Mouse (Mus musculus): ENCODE measurements around the gene Slc28a1. TPM values are rescaled to one million over a fixed set of nuclear protein-coding genes. Genes with fewer than 3 reads are reported as not detected.
A peak's percentile ranks its signal among the peaks of the same experiment; 100 is the strongest.

Gene Slc28a1
- polyA plus RNA-seq, 1 experiment from 2014 or later = not detected

DNA sequence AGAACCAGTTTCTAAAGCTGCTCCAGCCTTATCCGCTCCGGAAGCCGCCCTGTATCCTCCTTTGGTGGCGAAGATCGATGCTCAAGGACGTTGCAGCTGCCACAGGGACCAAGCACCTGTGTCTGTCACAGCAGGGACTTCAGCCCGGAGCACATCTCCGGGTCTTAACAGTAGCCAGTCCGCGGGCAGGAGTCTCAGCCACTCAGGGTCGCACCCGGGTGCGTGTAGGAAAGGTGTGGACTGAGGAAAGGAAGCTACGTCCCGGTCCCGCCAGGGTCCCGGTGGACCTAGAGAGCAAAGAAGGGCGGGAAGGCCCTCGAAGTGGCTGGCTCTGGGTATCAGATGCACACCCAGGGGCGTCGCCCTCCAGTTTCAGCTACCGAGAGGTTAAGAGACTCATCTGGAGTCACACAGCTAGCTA, 97.7 kb downstream of the Slc28a1 start:
- H3K4me1 ChIP-seq (replicated peaks; ENCODE audit: control insufficient read depth, insufficient read depth, low read length) = no peaks in the 10 kb centered on the region; the same call in 1 of the 2 replicates
- peak; percentile 36; the same call in 1 of the 2 replicates for ATAC-seq (ENCODE audit: low FRiP score)
- H3K9ac ChIP-seq = peak overlapping the region; percentile 51; the same call in 1 of the 2 replicates
- H3K27ac ChIP-seq = peak overlapping the region; percentile 15; the same call in 1 of the 2 replicates
- H3K27me3 ChIP-seq (ENCODE audit: control insufficient read depth, insufficient read depth, low read length) = peaks cover 70% of the 10 kb centered on the region
- peak overlapping the region; percentile 51 for H3K4me2 ChIP-seq (replicated peaks)
- peak overlapping the region; percentile 35 for H3K4me3 ChIP-seq (replicated peaks; ENCODE audit: low read length)
- H3K36me3 ChIP-seq (replicated peaks; ENCODE audit: control insufficient read depth, insufficient read depth) = no peaks in the 10 kb centered on the region
- DNase-seq (ENCODE audit: low spot score) = no peak
- no peaks in the 10 kb centered on the region for H3K9me3 ChIP-seq (ENCODE audit: control insufficient read depth, low read length)
- WGBS = 1% methylated on average over 22 of the region's 22 CpGs

DNA sequence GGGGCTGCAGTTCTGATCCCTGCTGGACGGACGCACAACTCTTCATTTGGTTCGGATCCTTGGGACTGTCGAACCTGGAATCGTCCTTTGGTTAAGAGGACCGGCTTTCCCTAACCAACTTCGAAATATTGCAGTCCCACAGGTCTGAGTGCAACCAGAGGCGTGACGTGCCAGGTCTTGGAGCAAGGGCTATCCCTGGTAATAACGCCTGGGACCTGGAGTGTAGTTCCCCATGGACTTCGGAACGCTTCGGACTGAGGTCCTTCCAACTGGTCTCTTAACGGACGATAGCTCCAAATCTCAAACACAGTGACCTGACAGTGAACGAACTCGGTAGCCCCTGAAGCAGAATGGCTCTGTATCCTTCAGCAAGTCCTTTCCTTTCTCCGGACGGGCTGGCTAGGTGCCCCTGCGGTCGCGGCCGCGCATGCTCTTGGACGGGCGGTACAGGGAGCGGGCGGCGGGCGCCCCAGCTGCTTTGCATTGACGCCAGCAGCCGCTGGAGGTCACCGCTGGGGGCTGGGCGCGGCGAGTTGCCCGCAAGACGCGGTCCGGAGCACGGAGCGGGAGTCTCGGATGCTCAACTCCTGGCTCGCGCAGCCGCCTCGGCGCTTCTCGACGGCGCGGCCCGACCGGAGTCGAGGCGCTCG, 98.2 kb downstream of the Slc28a1 start:
- ATAC-seq (ENCODE audit: low FRiP score) (peak; percentile 87), DNase-seq (ENCODE audit: low spot score) (peak; percentile 82)
- Histone ChIP-seq H3K9me3 (ENCODE audit: control insufficient read depth, low read length) (no peaks in the 10 kb centered on the region), H3K27ac (peak overlapping the region; percentile 15; the same call in 1 of the 2 replicates), H3K27me3 (ENCODE audit: control insufficient read depth, insufficient read depth, low read length) (peaks cover 70% of the 10 kb centered on the region), H3K4me1 (replicated peaks; ENCODE audit: control insufficient read depth, insufficient read depth, low read length) (no peaks in the 10 kb centered on the region; the same call in 1 of the 2 replicates), H3K4me3 (replicated peaks; ENCODE audit: low read length) (peak overlapping the region; percentile 35), H3K36me3 (replicated peaks; ENCODE audit: control insufficient read depth, insufficient read depth) (no peaks in the 10 kb centered on the region), H3K9ac (peak overlapping the region; percentile 51), H3K4me2 (replicated peaks) (peak overlapping the region; percentile 51)
- WGBS = under 1% methylated on average over 57 of the region's 57 CpGs

DNA sequence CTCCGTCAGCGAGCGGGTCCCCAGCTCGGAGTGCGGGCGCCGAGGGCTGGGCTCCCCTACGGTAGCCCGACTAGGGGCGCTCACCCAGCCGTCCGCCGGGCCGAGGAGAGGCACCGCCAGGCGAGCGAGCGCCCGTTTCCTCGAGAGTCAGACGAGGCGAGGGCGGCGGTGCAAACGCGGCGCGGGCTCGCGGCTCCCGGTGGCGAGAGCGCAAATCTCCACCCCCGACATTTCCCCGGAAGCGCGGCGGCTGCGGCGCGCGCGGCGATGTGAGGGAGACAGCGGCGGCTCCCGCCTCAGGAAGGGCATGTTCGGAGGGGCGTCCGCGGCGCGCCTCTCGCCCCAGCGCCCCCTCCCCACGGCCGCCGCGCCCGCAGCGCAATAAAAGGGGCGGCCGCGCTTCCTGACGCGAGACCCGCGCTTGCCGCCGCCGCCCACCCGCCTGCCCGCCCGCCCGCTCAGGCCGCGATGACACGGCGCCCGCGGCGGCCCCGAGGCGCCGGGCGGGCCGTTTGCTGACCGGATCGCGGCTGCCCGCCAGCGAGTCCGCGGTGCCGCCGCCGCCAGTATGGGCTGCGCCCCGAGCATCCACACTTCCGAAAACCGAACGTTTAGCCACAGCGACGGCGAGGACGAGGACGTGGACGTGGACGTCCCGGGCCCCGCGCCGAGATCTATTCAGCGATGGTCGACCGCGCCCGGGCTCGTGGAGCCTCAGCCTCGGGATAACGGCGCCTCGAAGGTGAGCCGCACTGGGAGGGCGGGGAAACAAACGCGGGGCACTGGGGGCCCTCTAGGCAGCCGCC, 99.0 kb downstream of the Slc28a1 start, which contains the start of gene Pde8a:
TSS of gene Pde8a (plus strand) at position 250 of the 806 bp plus-strand sequence.
- Histone ChIP-seq H3K9me3 (ENCODE audit: control insufficient read depth, low read length) (no peaks in the 10 kb centered on the region), H3K4me1 (replicated peaks; ENCODE audit: control insufficient read depth, insufficient read depth, low read length) (no peaks in the 10 kb centered on the region; the same call in 1 of the 2 replicates), H3K27me3 (ENCODE audit: control insufficient read depth, insufficient read depth, low read length) (peaks cover 70% of the 10 kb centered on the region), H3K27ac (peak within 1 kb of the TSS; percentile 15; the same call in 1 of the 2 replicates), H3K4me3 (replicated peaks; ENCODE audit: low read length) (peak within 1 kb of the TSS; percentile 35), H3K9ac (peak within 1 kb of the TSS; percentile 51), H3K4me2 (replicated peaks) (peak within 1 kb of the TSS; percentile 51), H3K36me3 (replicated peaks; ENCODE audit: control insufficient read depth, insufficient read depth) (no peaks in the 10 kb centered on the region)
- no peak for DNase-seq (ENCODE audit: low spot score)
- ATAC-seq (ENCODE audit: low FRiP score) = no peak; the same call in 1 of the 2 replicates
- 2% methylated on average over 78 of the region's 128 CpGs for WGBS

DNA sequence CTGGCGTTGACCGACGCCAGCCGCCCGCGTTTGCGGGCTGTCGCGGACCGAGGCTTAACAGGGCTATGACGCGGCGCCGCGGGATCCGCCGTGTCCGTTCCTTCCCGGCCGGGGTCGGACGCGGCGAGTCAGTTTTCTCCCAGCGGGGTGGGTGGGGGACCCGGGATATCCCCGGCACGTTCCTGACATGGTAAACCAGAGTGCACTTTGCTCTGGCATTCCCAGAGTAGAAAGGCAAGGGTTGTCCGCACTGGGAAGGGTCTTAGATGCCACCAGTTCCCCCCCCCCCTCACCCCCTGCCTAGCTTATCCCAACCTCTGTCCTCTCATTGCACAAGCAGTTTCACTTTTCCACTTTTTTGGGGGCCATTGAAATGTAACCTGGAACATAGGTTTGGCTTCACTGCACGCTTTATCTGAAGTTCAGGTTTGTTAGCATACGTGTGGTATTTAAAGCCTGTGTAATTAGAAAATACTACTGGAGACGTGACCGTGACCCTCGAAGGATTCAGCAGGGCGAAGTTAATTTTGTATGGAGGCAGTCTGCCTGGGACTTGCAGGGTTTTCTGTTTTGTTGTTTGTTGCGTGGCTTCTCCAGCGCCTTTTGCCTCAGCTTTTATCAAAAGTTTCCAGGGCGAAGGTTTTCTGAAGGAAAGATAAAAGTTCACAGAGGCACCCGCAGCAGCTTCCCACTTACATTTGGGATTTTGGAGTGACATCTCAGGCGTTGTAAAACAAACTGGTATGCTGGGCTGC, 99.7 kb downstream of the Slc28a1 start:
- Histone ChIP-seq H3K27me3 (ENCODE audit: control insufficient read depth, insufficient read depth, low read length) (peaks cover 70% of the 10 kb centered on the region), H3K9ac (peak overlapping the region; percentile 37; the same call in 1 of the 2 replicates), H3K4me2 (replicated peaks) (peak overlapping the region; percentile 51), H3K27ac (no peak overlapping the region), H3K4me1 (replicated peaks; ENCODE audit: control insufficient read depth, insufficient read depth, low read length) (no peaks in the 10 kb centered on the region; the same call in 1 of the 2 replicates), H3K4me3 (replicated peaks; ENCODE audit: low read length) (peak overlapping the region; percentile 35), H3K9me3 (ENCODE audit: control insufficient read depth, low read length) (no peaks in the 10 kb centered on the region), H3K36me3 (replicated peaks; ENCODE audit: control insufficient read depth, insufficient read depth) (no peaks in the 10 kb centered on the region)
- WGBS = 4% methylated on average over 40 of the region's 40 CpGs
- no peak for DNase-seq (ENCODE audit: low spot score)
- ATAC-seq (ENCODE audit: low FRiP score) = no peak

DNA sequence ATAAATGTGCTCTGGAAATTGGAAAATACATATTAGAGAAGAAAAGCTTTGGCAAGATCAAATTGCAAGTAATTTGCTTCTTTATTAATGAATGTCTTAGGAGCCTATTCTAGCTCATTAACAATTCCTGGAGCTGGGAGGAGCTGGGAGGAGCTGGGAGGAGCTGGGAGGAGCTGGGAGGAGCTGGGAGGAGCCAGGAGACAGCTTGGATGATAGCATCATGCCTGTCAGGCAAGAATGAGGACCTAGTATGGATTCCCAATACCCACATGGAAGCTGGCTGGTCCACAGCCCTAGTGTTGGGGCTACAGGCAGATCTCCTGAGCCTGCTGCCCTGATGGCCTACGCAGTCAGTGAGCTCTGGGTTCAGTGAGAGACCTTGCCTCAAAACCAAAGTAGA, 101.4 kb downstream of the Slc28a1 start:
- H3K9ac ChIP-seq = no peak overlapping the region
- no peak overlapping the region for H3K4me3 ChIP-seq (replicated peaks; ENCODE audit: low read length)
- H3K27me3 ChIP-seq (ENCODE audit: control insufficient read depth, insufficient read depth, low read length) = peaks cover 58% of the 10 kb centered on the region
- no peaks in the 10 kb centered on the region; the same call in 1 of the 2 replicates for H3K4me1 ChIP-seq (replicated peaks; ENCODE audit: control insufficient read depth, insufficient read depth, low read length)
- no peak for DNase-seq (ENCODE audit: low spot score)
- no peaks in the 10 kb centered on the region for H3K36me3 ChIP-seq (replicated peaks; ENCODE audit: control insufficient read depth, insufficient read depth)
- 84% methylated on average over 1 of the region's 1 CpGs for WGBS
- no peak overlapping the region for H3K4me2 ChIP-seq (replicated peaks)
- ATAC-seq (ENCODE audit: low FRiP score) = no peak
- no peak overlapping the region for H3K27ac ChIP-seq
- no peaks in the 10 kb centered on the region for H3K9me3 ChIP-seq (ENCODE audit: control insufficient read depth, low read length)

DNA sequence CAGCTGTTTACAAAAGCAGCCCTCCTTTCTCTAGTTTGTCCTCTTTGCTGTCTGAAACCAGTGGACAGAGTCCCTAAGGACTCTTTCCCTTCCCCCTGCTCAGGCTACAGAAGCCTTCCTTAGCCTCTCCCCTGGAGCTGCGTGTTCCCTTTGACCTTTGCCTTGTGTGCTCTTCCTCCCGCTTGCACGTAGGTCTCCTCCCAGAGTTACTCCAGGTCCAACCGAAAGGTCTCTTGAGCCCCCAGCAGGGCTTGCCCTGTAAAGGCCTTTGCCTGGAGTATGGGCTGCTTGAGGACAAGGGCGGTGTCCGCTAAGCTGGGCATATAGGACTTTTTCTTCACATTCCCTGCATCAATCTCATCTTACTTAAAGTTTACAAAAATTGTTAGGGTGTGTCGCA, 104.7 kb downstream of the Slc28a1 start:
- Histone ChIP-seq H3K4me3 (replicated peaks; ENCODE audit: low read length) (no peak overlapping the region), H3K27ac (no peak overlapping the region), H3K9me3 (ENCODE audit: control insufficient read depth, low read length) (no peaks in the 10 kb centered on the region), H3K27me3 (ENCODE audit: control insufficient read depth, insufficient read depth, low read length) (peaks cover 26% of the 10 kb centered on the region), H3K36me3 (replicated peaks; ENCODE audit: control insufficient read depth, insufficient read depth) (no peaks in the 10 kb centered on the region), H3K4me2 (replicated peaks) (no peak overlapping the region), H3K4me1 (replicated peaks; ENCODE audit: control insufficient read depth, insufficient read depth, low read length) (no peaks in the 10 kb centered on the region), H3K9ac (no peak overlapping the region)
- DNase-seq (ENCODE audit: low spot score) (no peak), ATAC-seq (ENCODE audit: low FRiP score) (no peak)
- 68% methylated on average over 7 of the region's 7 CpGs for WGBS

Other genes starting within 250 kb of the Slc28a1 start
- gene Wdr73, start 213.5 kb upstream of the Slc28a1 start, polyA plus RNA-seq (2014; fragmentation: Nextera tagmentation; extraction: Ambion mirVana) = 31.7 and 32.3 TPM in 2 replicates
- gene Nmb, start 209.7 kb upstream of the Slc28a1 start, polyA plus RNA-seq (2014; fragmentation: Nextera tagmentation; extraction: Ambion mirVana) = 8.7 and 10.6 TPM in 2 replicates
- 147 and 156 TPM in 2 replicates for gene Sec11a, start 167.0 kb upstream of the Slc28a1 start, polyA plus RNA-seq (2014; fragmentation: Nextera tagmentation; extraction: Ambion mirVana)
- gene Zfp592, start 121.1 kb upstream of the Slc28a1 start, polyA plus RNA-seq (2014; fragmentation: Nextera tagmentation; extraction: Ambion mirVana) = 10.4 and 12.3 TPM in 2 replicates
- 0.16 and 0.17 TPM in 2 replicates for gene Alpk3, start 57.2 kb upstream of the Slc28a1 start, polyA plus RNA-seq (2014; fragmentation: Nextera tagmentation; extraction: Ambion mirVana)
- 2.6 and 2.9 TPM in 2 replicates for gene Pde8a, start 98.8 kb downstream of the Slc28a1 start, polyA plus RNA-seq (2014; fragmentation: Nextera tagmentation; extraction: Ambion mirVana)
- gene Rps17, start 230.5 kb downstream of the Slc28a1 start, polyA plus RNA-seq (2014; fragmentation: Nextera tagmentation; extraction: Ambion mirVana) = 653 and 807 TPM in 2 replicates